Mouse (Mus musculus) midbrain, embryonic 11.5 days (tissue): ENCODE data around the gene P3h4. TPM values are rescaled to one million over a fixed set of nuclear protein-coding genes. Genes with fewer than 3 reads are reported as not detected.
A peak's percentile ranks its signal among the peaks of the same experiment; 100 is the strongest.

Experiments used
- ATAC-seq: fragments of 200-750 bp; cut with Nextera tagmentation; 2 replicates; pipeline ENCODE4 v1.8.0; 2017; ENCODE audit warnings: moderate TSS enrichment, moderate library complexity; ENCODE audit not compliant: low FRiP score
- DNase-seq: peaks from one replicate; pipeline ENCODE4 v3.0.0; 2015; ENCODE audit warnings: low spot score; ENCODE audit errors: missing footprints
- H3K27ac ChIP-seq: fragments of 300-500 bp; sonication (generic); 2 replicates; pipeline ENCODE4 v1.5.1; 2014; ENCODE audit warnings: low read depth, low read length
- H3K27me3 ChIP-seq: fragments of 300-500 bp; sonication (generic); 2 replicates; pipeline ENCODE4 v1.6.1; 2014; ENCODE audit warnings: mild to moderate bottlenecking, low read length, moderate library complexity, mixed read lengths; ENCODE audit not compliant: control insufficient read depth, insufficient read depth
- H3K36me3 ChIP-seq: fragments of 300-500 bp; sonication (generic); 2 replicates; pipeline ENCODE4 v1.6.1; 2014; ENCODE audit warnings: mild to moderate bottlenecking, low read length, moderate library complexity, mixed read lengths; ENCODE audit not compliant: control insufficient read depth, insufficient read depth
- H3K4me1 ChIP-seq: fragments of 300-500 bp; sonication (generic); 2 replicates; pipeline ENCODE4 v1.6.1; 2014; ENCODE audit warnings: low read length; ENCODE audit not compliant: control insufficient read depth, insufficient read depth
- H3K4me2 ChIP-seq: fragments of 300-500 bp; sonication (generic); 2 replicates; pipeline ENCODE4 v1.6.1; 2014; ENCODE audit warnings: mild to moderate bottlenecking, moderate library complexity
- H3K4me3 ChIP-seq: fragments of 300-500 bp; sonication (generic); 2 replicates; pipeline ENCODE4 v1.5.1; 2014; ENCODE audit warnings: low read depth, low read length
- H3K9ac ChIP-seq: fragments of 300-500 bp; sonication (generic); 2 replicates; pipeline ENCODE4 v1.6.1; 2014; ENCODE audit warnings: low read length
- H3K9me3 ChIP-seq: fragments of 300-500 bp; sonication (generic); 2 replicates; pipeline ENCODE4 v1.6.1; 2016; ENCODE audit warnings: low read length; ENCODE audit not compliant: control insufficient read depth
- WGBS: fragments of 180-500 bp; shearing (Covaris S2); extraction: QIAGEN DNeasy Blood & Tissue Kit; methylation state at CpG from one replicate; pipeline ENCODE4 v1.1.7; 2014; 5-methylcytosine and 5-hydroxymethylcytosine counted together
- polyA plus RNA-seq: library from polyadenylated mRNA; unstranded; fragments of >200 nt; fragmentation: Nextera tagmentation; extraction: Ambion mirVana; gene quantifications from 2 replicates; pipeline ENCODE4 v1.2.1, GENCODE M21; 2014

The P3h4 gene
- polyA plus RNA-seq, 1 experiment from 2014 or later, result 19.3 TPM

DNA sequence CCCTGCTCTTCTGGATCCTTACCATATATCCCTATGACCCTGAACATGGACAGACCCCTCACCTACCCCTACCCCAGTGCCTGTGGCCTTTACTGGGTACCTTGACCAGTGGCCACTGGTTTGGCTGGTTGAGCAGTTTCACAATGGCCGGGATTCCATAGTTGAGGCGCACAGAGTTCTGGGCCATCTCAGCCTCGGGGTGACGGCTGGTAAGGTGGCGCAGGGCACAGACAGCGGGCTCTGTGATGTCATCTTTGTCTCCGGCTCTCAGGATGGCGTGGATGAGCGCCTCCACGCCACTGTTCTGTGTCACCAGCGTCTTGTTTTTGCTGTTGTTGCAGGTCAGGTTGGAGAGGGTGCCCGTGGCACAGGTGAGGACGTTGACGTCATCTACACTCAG lies 36.6 kb downstream of the P3h4 start:
- ATAC-seq, result no peak
- H3K36me3 ChIP-seq, result no peaks in the 10 kb centered on the region
- 95% methylated on average over 14 of the region's 14 CpGs for WGBS

GRCm38 (mm10) chr11:100376746-100377389 lies 37.8 kb downstream of the P3h4 start:
- Histone ChIP-seq H3K27me3 (no peaks in the 10 kb centered on the region), H3K27ac (no peak overlapping the region), H3K36me3 (no peaks in the 10 kb centered on the region), H3K4me2 (no peak overlapping the region), H3K4me1 (no peaks in the 10 kb centered on the region), H3K9ac (no peak overlapping the region), H3K9me3 (no peaks in the 10 kb centered on the region), H3K4me3 (no peak overlapping the region)
- 92% methylated on average over 21 of the region's 21 CpGs for WGBS
- DNase-seq (no peak), ATAC-seq (no peak)

More for the DNA sequence above, 36.6 kb downstream of the P3h4 start:
- H3K9me3 ChIP-seq, result no peaks in the 10 kb centered on the region
- no peak for DNase-seq
- H3K9ac ChIP-seq, result no peak overlapping the region
- H3K4me3 ChIP-seq, result no peak overlapping the region
- H3K27ac ChIP-seq, result no peak overlapping the region
- no peaks in the 10 kb centered on the region for H3K4me1 ChIP-seq
- no peaks in the 10 kb centered on the region for H3K27me3 ChIP-seq
- no peak overlapping the region for H3K4me2 ChIP-seq

- no peaks in the 10 kb centered on the region for H3K27me3 ChIP-seq
- H3K9ac ChIP-seq, result no peak overlapping the region
- H3K27ac ChIP-seq, result no peak overlapping the region
- H3K9me3 ChIP-seq, result no peaks in the 10 kb centered on the region
- H3K4me3 ChIP-seq, result no peak overlapping the region
- 82% methylated on average over 4 of the region's 4 CpGs for WGBS
- no peaks in the 10 kb centered on the region for H3K36me3 ChIP-seq
- no peak for DNase-seq
- H3K4me2 ChIP-seq, result no peak overlapping the region
- no peak for ATAC-seq
- H3K4me1 ChIP-seq, result no peaks in the 10 kb centered on the region
Measured at GRCm38 (mm10) chr11:100376005-100376404, 38.6 kb downstream of the P3h4 start.

DNA sequence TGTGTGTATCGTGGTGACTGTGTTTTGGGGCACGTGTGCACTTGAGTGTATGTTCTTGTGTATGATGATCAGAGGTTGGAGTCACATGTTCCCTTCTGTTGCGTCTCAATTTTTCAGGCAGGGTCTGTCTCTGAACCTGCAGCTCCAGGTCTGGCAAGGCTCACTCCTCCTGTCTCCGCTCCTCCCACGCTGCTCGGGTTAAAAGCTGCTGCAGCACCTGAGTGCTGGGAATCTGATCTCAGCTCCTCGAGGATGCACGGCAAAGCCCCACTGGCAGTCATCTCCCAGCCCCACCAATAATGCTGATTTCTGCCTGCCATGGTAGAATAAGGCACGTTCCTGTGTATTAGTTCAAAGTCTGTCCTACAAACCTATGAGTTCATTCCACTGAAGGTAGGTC lies 39.5 kb downstream of the P3h4 start:
- 88% methylated on average over 9 of the region's 9 CpGs for WGBS
- H3K4me3 ChIP-seq, result no peak overlapping the region
- H3K4me1 ChIP-seq, result no peaks in the 10 kb centered on the region
- no peaks in the 10 kb centered on the region for H3K27me3 ChIP-seq
- H3K27ac ChIP-seq, result no peak overlapping the region
- H3K4me2 ChIP-seq, result no peak overlapping the region
- no peak for ATAC-seq
- DNase-seq, result no peak
- no peak overlapping the region for H3K9ac ChIP-seq
- H3K36me3 ChIP-seq, result no peaks in the 10 kb centered on the region
- no peaks in the 10 kb centered on the region for H3K9me3 ChIP-seq

- DNase-seq, result peak; percentile 85
- Histone ChIP-seq H3K27me3 (no peaks in the 10 kb centered on the region), H3K36me3 (no peaks in the 10 kb centered on the region), H3K9me3 (no peaks in the 10 kb centered on the region), H3K9ac (no peak overlapping the region), H3K4me3 (no peak overlapping the region), H3K4me2 (no peak overlapping the region), H3K4me1 (no peaks in the 10 kb centered on the region), H3K27ac (no peak overlapping the region)
- WGBS, result 74% methylated on average over 7 of the region's 8 CpGs
- no peak for ATAC-seq
Measured at GRCm38 (mm10) chr11:100371981-100372558, 42.6 kb downstream of the P3h4 start.

GRCm38 (mm10) chr11:100369822-100370221 lies 44.8 kb downstream of the P3h4 start:
- WGBS, result 80% methylated on average over 8 of the region's 8 CpGs
- ATAC-seq (no peak), DNase-seq (no peak)

DNA sequence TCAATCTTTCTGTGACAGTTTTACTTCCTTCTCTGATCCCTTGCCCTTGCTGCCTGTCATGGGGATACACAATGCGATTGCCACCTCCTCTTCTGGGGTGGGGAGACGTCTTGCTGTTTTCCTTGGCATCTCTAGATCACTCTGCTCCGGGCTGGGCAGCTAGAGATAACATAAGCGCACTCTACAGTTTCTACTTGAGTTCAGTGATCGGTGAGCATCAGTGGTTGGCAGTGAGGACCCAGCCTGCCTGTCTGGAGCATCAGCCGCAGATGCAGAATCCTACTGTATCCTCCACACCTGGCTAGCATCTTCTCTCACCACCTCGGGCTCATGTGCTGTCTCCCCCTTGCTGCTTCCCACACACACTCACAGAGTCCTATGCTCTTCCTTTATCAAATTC lies 45.5 kb downstream of the P3h4 start:
- DNase-seq (no peak), ATAC-seq (no peak)
- Histone ChIP-seq H3K27me3 (no peaks in the 10 kb centered on the region), H3K4me3 (no peak overlapping the region), H3K36me3 (no peaks in the 10 kb centered on the region), H3K27ac (no peak overlapping the region), H3K4me1 (no peaks in the 10 kb centered on the region), H3K9ac (no peak overlapping the region), H3K4me2 (no peak overlapping the region), H3K9me3 (no peaks in the 10 kb centered on the region)
- WGBS, result 86% methylated on average over 7 of the region's 7 CpGs

More at GRCm38 (mm10) chr11:100369822-100370221, 44.8 kb downstream of the P3h4 start:
- H3K4me1 ChIP-seq, result no peaks in the 10 kb centered on the region
- no peak overlapping the region for H3K4me3 ChIP-seq
- no peaks in the 10 kb centered on the region for H3K27me3 ChIP-seq
- no peaks in the 10 kb centered on the region for H3K9me3 ChIP-seq
- H3K4me2 ChIP-seq, result no peak overlapping the region
- no peak overlapping the region for H3K9ac ChIP-seq
- no peak overlapping the region for H3K27ac ChIP-seq
- no peaks in the 10 kb centered on the region for H3K36me3 ChIP-seq

- H3K27ac ChIP-seq, result no peak overlapping the region
- peak; percentile 97 for DNase-seq
- peak; percentile 39 for ATAC-seq
- H3K4me1 ChIP-seq, result no peaks in the 10 kb centered on the region
- H3K9ac ChIP-seq, result no peak overlapping the region
- H3K4me2 ChIP-seq, result no peak overlapping the region
- WGBS, result 23% methylated on average over 12 of the region's 12 CpGs
- peaks cover 3% of the 10 kb centered on the region; the same call in 1 of the 2 replicates for H3K27me3 ChIP-seq
- H3K4me3 ChIP-seq, result no peak overlapping the region
- no peaks in the 10 kb centered on the region for H3K9me3 ChIP-seq
- no peaks in the 10 kb centered on the region for H3K36me3 ChIP-seq
Measured at GRCm38 (mm10) chr11:100362979-100363562, 51.6 kb downstream of the P3h4 start.

DNA sequence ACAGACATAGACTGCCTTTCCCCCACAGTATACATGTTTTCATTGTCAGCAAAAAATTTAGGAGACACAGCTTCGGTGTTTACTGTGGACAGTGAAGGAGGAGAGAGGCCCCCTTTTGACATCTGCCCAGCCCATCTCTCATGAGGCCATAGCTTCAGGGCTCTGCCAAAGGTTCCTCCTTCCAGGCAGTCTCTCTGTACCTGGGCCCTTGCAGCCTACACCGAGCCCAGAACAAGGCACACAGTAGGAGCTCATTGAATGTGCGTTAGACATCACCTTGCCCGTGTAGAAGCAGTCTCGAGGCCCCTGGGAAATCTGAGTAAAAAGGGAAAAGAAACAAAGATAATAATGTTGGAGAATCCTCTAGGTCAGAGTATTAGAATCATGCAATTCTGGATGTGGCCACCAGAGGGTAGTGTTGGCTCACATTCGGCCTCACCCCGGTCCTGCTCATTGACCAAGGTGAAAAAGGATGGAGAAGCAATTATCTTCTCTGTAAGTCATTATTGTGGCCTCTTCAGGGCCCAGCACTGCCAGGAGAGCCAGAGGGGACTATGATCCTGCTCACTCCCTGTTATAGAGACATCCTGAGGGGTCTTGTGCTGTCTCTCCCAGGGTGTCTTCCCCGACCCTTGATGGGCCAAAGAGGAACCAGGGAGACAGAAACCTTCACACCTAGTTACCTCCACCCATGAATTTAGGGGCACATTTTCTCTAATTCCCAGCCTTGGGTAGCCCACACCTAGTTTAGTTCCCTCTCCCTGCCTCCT lies 52.2 kb downstream of the P3h4 start:
- Histone ChIP-seq H3K9ac (no peak overlapping the region), H3K27me3 (peaks cover 3% of the 10 kb centered on the region; the same call in 1 of the 2 replicates), H3K4me2 (no peak overlapping the region), H3K4me1 (no peaks in the 10 kb centered on the region), H3K9me3 (no peaks in the 10 kb centered on the region), H3K27ac (no peak overlapping the region), H3K36me3 (no peaks in the 10 kb centered on the region), H3K4me3 (no peak overlapping the region)
- ATAC-seq, result peak; percentile 75
- peak; percentile 99 for DNase-seq
- 20% methylated on average over 8 of the region's 8 CpGs for WGBS
